Mouse (Mus musculus) regulatory T cell (primary cell): ENCODE measurements around the gene Med10.

ENCODE experiments used
- in situ Hi-C: fragments of 300-600 bp; cut with MboI, MseI; formaldehyde crosslinking; loops from one replicate; pipeline ENCODE4 v1.15.1; 2025; ENCODE audit warnings: high pct_unique_total_duplicates

Gene Med10

GRCm38 (mm10) chr13:69825396-69826095 lies 23.4 kb downstream of the Med10 start:
- in situ Hi-C loops, result no loop called here

- in situ Hi-C loops, result loop anchor here (5.0 kb wide), 1 partner anchor 63 kb away; no protein-coding TSS in a partner anchor
Measured at GRCm38 (mm10) chr13:69830606-69831005, 28.4 kb downstream of the Med10 start.

- in situ Hi-C loops, result loop anchor here (5.0 kb wide), 1 partner anchor 65 kb away; no protein-coding TSS in a partner anchor
Measured at GRCm38 (mm10) chr13:69832578-69832977, 30.4 kb downstream of the Med10 start.

- in situ Hi-C loops, result loop anchor here (5.0 kb wide), 1 partner anchor 66 kb away; no protein-coding TSS in a partner anchor
Measured at GRCm38 (mm10) chr13:69833416-69833815, 31.2 kb downstream of the Med10 start.

GRCm38 (mm10) chr13:69845592-69845991 lies 43.4 kb downstream of the Med10 start:
- in situ Hi-C loops, result no loop called here

GRCm38 (mm10) chr13:69849579-69849978 lies 47.4 kb downstream of the Med10 start:
- in situ Hi-C loops, result no loop called here

GRCm38 (mm10) chr13:69852313-69852712 lies 50.1 kb downstream of the Med10 start:
- in situ Hi-C loops, result loop anchor here (10.0 kb wide), 1 partner anchor 1622 kb away; no protein-coding TSS in a partner anchor

- in situ Hi-C loops, result loop anchor here (10.0 kb wide), 1 partner anchor 1621 kb away; no protein-coding TSS in a partner anchor
Measured at GRCm38 (mm10) chr13:69853425-69854043, 51.3 kb downstream of the Med10 start.

- in situ Hi-C loops, result loop anchor here (10.0 kb wide), 1 partner anchor 1619 kb away; no protein-coding TSS in a partner anchor
Measured at GRCm38 (mm10) chr13:69855941-69856340, 53.7 kb downstream of the Med10 start.

GRCm38 (mm10) chr13:69862276-69862675 lies 60.1 kb downstream of the Med10 start:
- in situ Hi-C loops, result no loop called here

GRCm38 (mm10) chr13:69864911-69865310 lies 62.7 kb downstream of the Med10 start:
- in situ Hi-C loops, result no loop called here
